Mouse (Mus musculus): Measurements from ENCODE around the gene Gm12248.
"Not testable (repeated sequence)": the region's sequence is repeated elsewhere in the genome, so short reads cannot be mapped to it uniquely, and the experiment has no call there.

Gene Gm12248

GRCm38 (mm10) chr11:58102146-58102545 lies 9.2 kb upstream of the Gm12248 start:
- no peak for DNase-seq

- no peak for DNase-seq
Measured at GRCm38 (mm10) chr11:58101194-58101720, 8.3 kb upstream of the Gm12248 start.

- no peak for DNase-seq
Measured at GRCm38 (mm10) chr11:58100006-58100405, 7.1 kb upstream of the Gm12248 start.

GRCm38 (mm10) chr11:58098366-58098720 lies 5.4 kb upstream of the Gm12248 start:
- DNase-seq: not testable (repeated sequence)

- no peak for DNase-seq
Measured at GRCm38 (mm10) chr11:58097621-58098365, 4.9 kb upstream of the Gm12248 start.

GRCm38 (mm10) chr11:58096821-58097620 lies 4.1 kb upstream of the Gm12248 start:
- DNase-seq: no peak

GRCm38 (mm10) chr11:58096160-58096559 lies 3.2 kb upstream of the Gm12248 start:
- DNase-seq: no peak

- no peak for DNase-seq
Measured at GRCm38 (mm10) chr11:58095561-58095960, 2.6 kb upstream of the Gm12248 start.

- DNase-seq: no peak
Measured at GRCm38 (mm10) chr11:58094766-58095165, 1.8 kb upstream of the Gm12248 start.

GRCm38 (mm10) chr11:58092541-58092940 lies 393 bp downstream of the Gm12248 start:
- no peak for DNase-seq

GRCm38 (mm10) chr11:58081716-58082115 lies 11.2 kb downstream of the Gm12248 start:
- no peak for DNase-seq

- no peak for DNase-seq
Measured at GRCm38 (mm10) chr11:58077270-58077669, 15.7 kb downstream of the Gm12248 start.

GRCm38 (mm10) chr11:58072978-58073377 lies 20.0 kb downstream of the Gm12248 start:
- DNase-seq: no peak

- no peak for DNase-seq
Measured at GRCm38 (mm10) chr11:58065025-58065424, 27.9 kb downstream of the Gm12248 start.

GRCm38 (mm10) chr11:58062586-58062985 lies 30.3 kb downstream of the Gm12248 start:
- DNase-seq: no peak

GRCm38 (mm10) chr11:58061218-58061617 lies 31.7 kb downstream of the Gm12248 start:
- not testable (repeated sequence) for DNase-seq

- not testable (repeated sequence) for DNase-seq
Measured at GRCm38 (mm10) chr11:58059752-58060151, 33.2 kb downstream of the Gm12248 start.

GRCm38 (mm10) chr11:58057455-58057854 lies 35.5 kb downstream of the Gm12248 start:
- peak; percentile 57 for DNase-seq

GRCm38 (mm10) chr11:58046438-58046837 lies 46.5 kb downstream of the Gm12248 start:
- DNase-seq: no peak

GRCm38 (mm10) chr11:58042861-58043431 lies 50.0 kb downstream of the Gm12248 start:
- DNase-seq: no peak

GRCm38 (mm10) chr11:58039027-58039426 lies 53.9 kb downstream of the Gm12248 start:
- no peak for DNase-seq

GRCm38 (mm10) chr11:58033635-58034034 lies 59.3 kb downstream of the Gm12248 start:
- DNase-seq: no peak

- no peak for DNase-seq
Measured at GRCm38 (mm10) chr11:58031176-58031575, 61.8 kb downstream of the Gm12248 start.

- DNase-seq: no peak
Measured at GRCm38 (mm10) chr11:58029869-58030268, 63.1 kb downstream of the Gm12248 start.
